Mouse (Mus musculus) cortical plate, adult 2 months (tissue): ENCODE data around the gene Iqsec1. TPM values are rescaled to one million over a fixed set of nuclear protein-coding genes. Genes with fewer than 3 reads are reported as not detected.

Source experiments
- H3K27ac ChIP-seq: fragments of 200-500 bp; 2 replicates; pipeline ENCODE4 v1.5.1; 2012; ENCODE audit warnings: low read length, control low read depth, inconsistent platforms; ENCODE audit not compliant: insufficient read depth
- H3K4me1 ChIP-seq: fragments of 200-500 bp; 2 replicates; pipeline ENCODE4 v1.6.1; 2011; ENCODE audit warnings: low read length; ENCODE audit not compliant: control insufficient read depth, insufficient read depth
- H3K4me3 ChIP-seq: fragments of 200-500 bp; 2 replicates; pipeline ENCODE4 v1.5.1; 2011; ENCODE audit warnings: mild to moderate bottlenecking, low read length, control low read depth; ENCODE audit not compliant: insufficient read depth
- CTCF ChIP-seq: fragments of 200-500 bp; IDR thresholded peaks from 2 replicates; pipeline ENCODE4 v1.5.1; 2011; ENCODE audit warnings: mild to moderate bottlenecking, control low read depth, low read length; ENCODE audit not compliant: insufficient read depth; ENCODE audit errors: extremely low read depth
- POLR2A ChIP-seq: fragments of 200-500 bp; IDR thresholded peaks from 2 replicates; pipeline ENCODE4 v1.6.1; 2011; ENCODE audit warnings: mild to moderate bottlenecking, low read length, control low read depth; ENCODE audit not compliant: insufficient read depth; ENCODE audit errors: extremely low read depth
- polyA plus RNA-seq: library from polyadenylated mRNA; depleted of rRNA; stranded (reverse); fragments of >200 nt; gene quantifications from 2 replicates; pipeline ENCODE4 v1.2.3, GENCODE M21; 2012

The Iqsec1 gene
- polyA plus RNA-seq, 1 experiment: 186 TPM

DNA sequence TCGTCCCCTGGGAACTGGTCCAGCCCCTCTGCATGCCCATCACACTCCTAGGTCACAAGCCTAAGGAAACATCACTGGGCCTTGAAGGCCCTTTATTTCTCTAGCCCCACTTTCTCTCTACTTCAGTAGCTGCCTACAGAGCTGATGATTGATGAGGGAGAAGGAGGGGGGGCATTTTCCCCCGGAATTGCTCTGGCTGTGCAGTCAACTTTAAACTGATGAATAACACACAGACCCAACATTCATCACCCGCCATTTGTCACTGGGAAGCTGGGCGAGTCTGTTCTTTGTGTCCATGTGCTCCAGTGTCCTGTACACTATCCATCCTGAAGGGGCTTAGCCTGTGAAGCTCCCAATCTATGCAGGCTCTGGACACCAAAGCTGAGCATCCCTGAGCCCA, 165.2 kb downstream of the Iqsec1 start:
- H3K4me1 ChIP-seq: peaks cover 4% of the 10 kb centered on the region; the same call in 1 of the 2 replicates
- H3K4me3 ChIP-seq: no peak overlapping the region
- no peak for TF ChIP-seq POLR2A
- TF ChIP-seq CTCF: no peak
- H3K27ac ChIP-seq: no peak overlapping the region

DNA sequence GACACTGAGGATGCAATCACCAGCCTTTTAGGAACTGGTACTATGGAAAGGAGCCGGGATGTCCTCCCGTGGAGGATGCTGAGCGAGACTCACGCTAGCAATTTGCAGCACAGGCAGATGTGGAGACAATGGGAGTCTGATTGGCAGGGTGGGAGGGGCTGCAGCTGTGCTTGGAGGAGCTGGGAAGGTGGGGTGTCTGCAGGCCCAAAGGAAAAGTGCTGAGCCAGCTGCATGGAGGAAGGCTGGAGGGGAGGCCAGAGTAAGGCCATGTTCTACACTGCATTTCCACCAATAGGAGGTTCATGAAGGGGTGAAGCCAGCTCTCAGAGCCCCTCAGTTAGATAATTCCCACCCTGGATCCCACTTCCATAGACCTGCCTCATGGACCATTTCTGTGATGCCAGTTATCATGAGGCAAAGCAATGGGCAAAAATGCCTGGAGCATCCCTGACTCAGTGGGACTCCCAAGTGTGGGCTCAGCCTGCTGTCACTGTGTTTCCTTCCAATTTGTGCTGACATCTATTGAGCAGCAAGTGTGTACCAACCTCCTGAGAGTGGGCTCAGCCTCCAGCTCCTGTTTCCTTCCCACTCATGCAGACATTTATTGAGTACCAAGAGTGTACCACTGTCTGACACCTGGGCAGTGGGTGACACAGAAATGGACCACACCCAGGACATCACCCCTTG, 166.4 kb downstream of the Iqsec1 start:
- TF ChIP-seq CTCF (no peak), POLR2A (no peak)
- no peak overlapping the region for H3K27ac ChIP-seq
- H3K4me1 ChIP-seq: peaks cover 4% of the 10 kb centered on the region; the same call in 1 of the 2 replicates
- H3K4me3 ChIP-seq: no peak overlapping the region

DNA sequence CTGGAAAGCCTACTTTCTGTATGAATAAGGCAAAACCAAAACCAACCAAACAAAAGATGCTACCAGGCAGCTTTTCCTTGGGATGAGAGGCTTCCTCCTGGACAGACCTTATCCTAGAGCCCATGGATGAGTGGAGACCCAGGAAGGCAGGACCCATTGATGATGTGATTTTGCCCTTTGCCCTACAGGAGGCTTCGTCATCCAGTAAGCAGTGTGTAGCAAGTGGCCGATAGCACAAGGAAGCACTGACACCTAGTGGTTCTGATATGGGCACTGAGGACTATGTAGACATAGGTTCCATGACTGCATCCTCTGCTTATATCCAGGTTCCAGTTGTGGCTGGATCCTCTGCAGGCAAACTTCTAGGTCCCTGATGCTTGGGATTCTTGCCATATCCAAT, 168.6 kb downstream of the Iqsec1 start:
- H3K4me3 ChIP-seq: no peak overlapping the region
- no peak overlapping the region for H3K27ac ChIP-seq
- peaks cover 4% of the 10 kb centered on the region; the same call in 1 of the 2 replicates for H3K4me1 ChIP-seq
- peak; percentile 50 for TF ChIP-seq CTCF
- TF ChIP-seq POLR2A: no peak

DNA sequence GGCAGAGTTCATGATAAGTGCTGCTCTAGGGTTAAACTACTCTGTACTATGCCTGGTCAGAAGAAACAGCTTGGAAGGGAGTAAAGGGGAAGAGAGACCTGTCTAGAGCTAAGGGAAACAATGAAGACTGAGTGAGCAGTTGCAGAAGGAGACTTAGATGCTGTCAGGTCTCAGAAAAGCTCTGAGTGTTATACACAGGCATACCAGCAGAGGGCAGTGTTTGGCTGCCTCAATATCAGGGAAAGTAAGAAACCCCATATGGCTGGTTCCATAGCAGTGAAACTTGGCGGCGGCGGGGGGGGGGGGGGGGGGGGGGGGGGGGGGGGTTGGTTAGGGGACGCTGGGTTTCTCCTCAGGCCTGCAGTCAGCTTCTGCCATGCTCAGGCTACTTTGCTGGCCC, 169.5 kb downstream of the Iqsec1 start:
- TF ChIP-seq CTCF (peak; percentile 87), POLR2A (no peak)
- H3K4me3 ChIP-seq: no peak overlapping the region
- no peak overlapping the region for H3K27ac ChIP-seq
- H3K4me1 ChIP-seq: peaks cover 4% of the 10 kb centered on the region; the same call in 1 of the 2 replicates

- Histone ChIP-seq H3K4me1 (peaks cover 6% of the 10 kb centered on the region; the same call in 1 of the 2 replicates), H3K27ac (no peak overlapping the region), H3K4me3 (no peak overlapping the region)
- TF ChIP-seq CTCF (no peak), POLR2A (no peak)
Measured at GRCm38 (mm10) chr6:90816551-90816950, 171.9 kb downstream of the Iqsec1 start.

GRCm38 (mm10) chr6:90815341-90815740, 173.1 kb downstream of the Iqsec1 start:
- H3K4me1 ChIP-seq: peaks cover 6% of the 10 kb centered on the region; the same call in 1 of the 2 replicates
- TF ChIP-seq CTCF (no peak), POLR2A (no peak)

DNA sequence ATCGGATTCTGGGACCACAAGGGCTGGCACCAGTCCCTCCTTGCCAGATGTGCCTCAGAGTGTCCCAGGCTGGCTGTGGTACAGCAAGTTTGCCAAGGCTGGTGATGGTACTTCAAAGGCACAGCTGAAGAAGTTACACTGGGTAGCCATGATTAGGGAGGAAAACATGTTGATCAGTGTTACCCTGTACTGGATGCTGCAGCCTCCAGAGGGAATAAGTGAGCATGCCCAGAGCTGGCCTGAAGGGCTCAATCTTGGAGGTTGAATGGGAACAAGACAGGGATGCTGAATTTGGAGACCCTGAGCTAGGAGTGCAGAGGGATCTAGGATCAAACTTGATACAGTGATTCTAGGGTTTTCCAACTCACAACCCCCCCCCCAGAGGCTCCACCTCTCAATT, 175.0 kb downstream of the Iqsec1 start:
- Histone ChIP-seq H3K27ac (no peak overlapping the region), H3K4me1 (peaks cover 5% of the 10 kb centered on the region; the same call in 1 of the 2 replicates), H3K4me3 (no peak overlapping the region)
- TF ChIP-seq CTCF: no peak
- no peak for TF ChIP-seq POLR2A

More at GRCm38 (mm10) chr6:90815341-90815740, 173.1 kb downstream of the Iqsec1 start:
- no peak overlapping the region for H3K27ac ChIP-seq
- H3K4me3 ChIP-seq: no peak overlapping the region

DNA sequence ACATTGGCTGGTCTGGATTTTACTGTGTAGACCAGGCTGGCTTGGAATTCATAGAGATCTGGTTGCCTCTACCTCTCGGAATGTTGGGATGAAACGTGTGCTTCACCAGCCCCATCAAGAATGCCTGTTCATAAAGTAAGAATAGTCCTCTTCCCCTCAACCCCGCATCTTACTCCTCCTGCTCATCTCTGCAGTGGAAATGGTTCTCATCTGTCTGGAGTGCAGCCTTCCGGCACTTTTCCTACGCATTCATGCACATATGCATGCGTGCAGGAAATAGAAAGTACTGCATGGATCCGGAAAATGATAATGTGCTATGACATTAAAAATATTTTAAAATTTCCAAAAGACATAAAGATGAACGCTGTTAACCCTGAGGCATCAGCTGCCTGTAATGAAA, 175.9 kb downstream of the Iqsec1 start:
- TF ChIP-seq CTCF (no peak), POLR2A (no peak)
- H3K4me1 ChIP-seq: peaks cover 5% of the 10 kb centered on the region; the same call in 1 of the 2 replicates
- H3K4me3 ChIP-seq: no peak overlapping the region
- H3K27ac ChIP-seq: no peak overlapping the region

DNA sequence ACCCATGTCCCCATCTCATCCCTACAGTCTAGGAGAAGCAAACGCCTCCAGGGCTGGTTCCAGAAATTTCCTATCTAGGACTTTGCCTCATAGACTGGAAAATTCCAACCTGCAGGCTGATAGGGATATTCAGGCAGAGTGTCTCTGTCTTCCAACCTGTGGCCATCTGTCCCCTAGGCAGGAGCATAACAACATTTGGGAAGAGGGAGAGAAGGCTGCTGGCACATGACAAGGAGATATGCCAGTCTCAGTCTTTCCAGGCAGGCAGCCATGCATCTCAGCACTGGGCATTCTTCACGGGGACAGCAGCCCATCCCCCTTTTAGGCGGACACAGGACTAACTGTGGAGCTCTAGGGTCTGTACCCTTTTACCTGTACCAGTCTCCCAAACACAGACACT, 176.4 kb downstream of the Iqsec1 start:
- TF ChIP-seq POLR2A (no peak), CTCF (no peak)
- Histone ChIP-seq H3K4me1 (peaks cover 5% of the 10 kb centered on the region; the same call in 1 of the 2 replicates), H3K27ac (no peak overlapping the region), H3K4me3 (no peak overlapping the region)

- no peak overlapping the region for H3K4me3 ChIP-seq
- no peak overlapping the region for H3K27ac ChIP-seq
- TF ChIP-seq POLR2A (no peak), CTCF (no peak)
- H3K4me1 ChIP-seq: peaks cover 16% of the 10 kb centered on the region
Measured at GRCm38 (mm10) chr6:90810576-90810975, 177.9 kb downstream of the Iqsec1 start.
